Mouse (Mus musculus) v-Abl transformed pro-B cells (cell line): ENCODE results near the gene Mta3.
"Not testable (repeated sequence)": the region's sequence is repeated elsewhere in the genome, so short reads cannot be mapped to it uniquely, and the experiment has no call there.

Experiments used
- in situ Hi-C, 2 experiments: fragments of 400-800 bp; cut with MboI; formaldehyde crosslinking; loops; one replicate each; pipeline ENCODE4 v1.15.1; 2025; ENCODE audit not compliant: unreplicated experiment in 2 of 2

Gene Mta3

DNA sequence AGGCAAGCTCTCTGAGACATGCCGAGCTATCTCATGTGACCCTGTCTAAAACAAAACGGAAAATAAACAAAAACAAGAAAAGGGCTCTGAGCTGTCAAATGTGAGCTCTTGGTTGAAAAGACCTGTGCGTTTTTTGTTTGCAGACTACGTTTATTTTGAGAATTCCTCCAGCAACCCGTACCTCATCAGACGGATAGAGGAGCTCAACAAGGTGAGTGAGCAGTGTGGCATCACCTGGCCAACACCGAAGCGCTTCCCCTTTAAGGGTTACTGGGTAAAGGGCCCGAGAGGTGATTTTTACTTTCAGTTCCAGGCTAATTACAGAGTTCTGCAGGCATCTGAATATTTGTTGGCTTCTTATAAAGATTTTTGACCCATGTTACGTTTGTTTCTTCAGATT lies 2.3 kb downstream of the Mta3 start:
- in situ Hi-C loops, result no loop called here

DNA sequence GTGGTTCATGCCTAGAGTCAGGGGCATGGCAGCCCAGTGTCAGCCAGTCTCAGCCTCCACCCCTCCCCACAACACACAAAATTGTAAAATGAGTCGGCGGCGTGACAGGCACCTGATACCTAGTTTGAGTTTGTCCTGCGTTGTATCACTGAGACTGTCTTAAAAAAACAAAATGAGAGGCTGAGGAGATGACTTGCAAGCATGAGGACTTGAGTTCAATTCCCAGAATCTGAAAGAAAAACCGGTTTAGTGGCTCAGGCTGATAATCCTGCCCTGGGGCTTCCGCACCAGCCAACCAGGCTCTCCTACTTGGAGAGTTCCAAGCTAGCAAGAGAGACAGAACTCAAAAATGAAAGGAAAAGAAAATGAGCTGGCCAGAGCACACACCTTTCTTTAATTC lies 2.9 kb downstream of the Mta3 start:
- in situ Hi-C loops, result no loop called here

DNA sequence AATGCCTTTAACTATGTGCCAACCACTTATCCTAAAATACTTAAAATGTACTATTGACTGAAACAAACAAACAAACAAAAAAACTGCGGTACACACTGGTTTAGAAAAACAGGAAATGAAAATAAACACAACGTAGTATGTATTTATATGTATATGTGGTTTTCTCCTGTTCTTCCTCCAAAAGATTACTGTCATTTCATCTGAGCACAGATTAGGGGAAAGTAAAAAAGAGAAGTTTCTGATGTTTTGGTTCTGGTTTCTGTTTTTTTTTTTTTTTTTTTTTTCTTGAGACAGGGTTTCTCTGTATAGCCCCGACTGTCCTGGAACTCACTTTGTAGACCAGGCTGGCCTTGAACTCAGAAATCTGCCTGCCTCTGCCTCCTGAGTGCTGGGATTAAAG lies 3.6 kb downstream of the Mta3 start:
- in situ Hi-C loops, result not testable (repeated sequence)

DNA sequence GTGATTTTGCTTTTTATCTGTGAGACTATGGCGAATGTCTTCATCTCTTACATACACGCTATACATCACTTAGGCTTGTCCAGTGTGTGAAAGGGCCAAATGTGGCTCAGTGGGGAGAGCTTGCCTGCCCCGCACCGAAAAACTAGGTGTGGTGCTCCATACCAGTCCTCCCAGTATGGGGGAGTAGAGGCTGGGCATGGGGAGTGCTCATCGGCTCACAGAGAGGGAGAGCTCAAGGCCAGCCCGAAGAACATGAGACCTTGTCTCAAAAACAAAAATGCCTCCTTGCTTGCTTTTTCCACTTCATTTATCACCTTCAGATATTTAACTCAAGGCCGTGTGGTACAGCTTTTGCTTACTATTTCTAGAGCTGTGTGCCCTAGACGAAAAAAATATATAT lies 4.7 kb downstream of the Mta3 start:
- in situ Hi-C loops, result no loop called here

DNA sequence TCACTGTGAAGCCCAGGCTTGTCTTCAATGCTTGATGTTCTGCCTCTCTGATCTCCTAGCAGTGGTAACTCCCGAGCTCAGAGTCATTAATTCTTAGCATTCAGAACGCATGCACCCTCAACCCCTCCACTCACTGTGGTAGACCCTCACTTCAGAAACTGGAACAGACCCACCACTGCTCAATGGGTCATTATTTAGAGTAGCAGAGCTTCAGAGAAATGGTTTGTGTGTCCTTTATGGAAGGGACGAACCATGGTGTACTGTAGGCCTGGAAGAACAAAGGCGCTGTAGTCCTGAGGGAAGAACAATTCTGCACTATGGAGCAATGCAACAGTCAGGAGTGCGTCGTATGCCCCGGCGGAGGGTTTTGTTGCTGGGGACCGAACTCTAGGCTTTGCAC lies 6.4 kb downstream of the Mta3 start:
- in situ Hi-C loops, result no loop called here

DNA sequence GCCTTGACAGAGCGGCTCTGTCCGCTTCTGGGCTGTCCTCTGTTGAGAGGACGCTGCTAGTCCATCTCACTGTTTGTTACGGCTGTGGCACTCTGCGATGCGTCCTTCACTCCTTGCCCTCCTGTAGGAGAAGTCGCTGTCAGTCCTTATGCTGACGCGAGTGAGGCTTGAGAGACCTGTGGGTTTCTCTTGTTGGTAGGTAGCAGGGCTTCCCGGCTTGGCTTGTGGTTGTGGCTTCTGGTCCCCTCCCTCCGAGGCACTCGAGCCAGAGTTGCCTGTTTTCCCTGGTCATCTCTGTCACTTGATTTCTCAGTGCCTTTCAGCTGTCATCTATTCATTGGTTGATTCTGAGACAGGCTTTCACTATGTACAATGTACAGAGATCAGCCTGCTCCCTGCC lies 14.5 kb downstream of the Mta3 start:
- in situ Hi-C loops, result no loop called here

DNA sequence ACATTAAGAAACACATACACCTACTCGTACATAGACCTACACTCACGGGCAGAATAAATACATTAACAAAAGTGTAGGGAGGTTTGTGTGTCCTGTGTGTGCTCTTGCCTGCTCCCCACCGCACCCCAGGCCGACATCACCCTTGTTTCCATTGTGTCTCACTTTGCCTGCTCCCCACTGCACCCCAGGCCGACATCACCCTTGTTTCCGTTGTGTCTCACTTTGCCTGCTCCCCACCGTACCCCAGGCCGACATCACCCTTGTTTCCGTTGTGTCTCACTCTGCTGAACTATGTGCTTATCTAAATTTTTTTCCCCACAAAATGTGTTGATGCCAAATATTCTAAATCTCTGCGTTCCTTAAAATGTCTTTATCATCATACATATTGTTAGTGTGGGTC lies 15.2 kb downstream of the Mta3 start:
- in situ Hi-C loops, result no loop called here

DNA sequence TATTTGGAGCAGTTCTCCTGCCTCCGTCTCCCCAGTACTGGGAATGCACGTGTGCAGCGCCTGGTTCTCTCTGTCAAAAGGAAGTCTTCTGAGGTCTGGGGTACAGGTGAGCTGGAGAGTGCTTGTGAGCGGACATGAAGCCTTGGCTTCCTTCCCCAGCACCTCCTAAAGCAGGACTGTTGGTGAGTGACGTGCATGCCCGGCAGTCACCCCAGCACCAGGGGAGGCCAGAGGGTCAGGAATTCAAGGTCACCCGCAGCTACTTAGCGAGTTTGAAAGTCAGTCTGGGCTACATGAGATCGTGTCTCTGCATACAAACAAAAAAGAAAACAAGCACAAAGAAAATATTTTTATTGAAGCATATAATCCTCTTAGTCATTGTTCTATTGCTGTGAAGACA lies 17.1 kb downstream of the Mta3 start:
- in situ Hi-C loops, result no loop called here

DNA sequence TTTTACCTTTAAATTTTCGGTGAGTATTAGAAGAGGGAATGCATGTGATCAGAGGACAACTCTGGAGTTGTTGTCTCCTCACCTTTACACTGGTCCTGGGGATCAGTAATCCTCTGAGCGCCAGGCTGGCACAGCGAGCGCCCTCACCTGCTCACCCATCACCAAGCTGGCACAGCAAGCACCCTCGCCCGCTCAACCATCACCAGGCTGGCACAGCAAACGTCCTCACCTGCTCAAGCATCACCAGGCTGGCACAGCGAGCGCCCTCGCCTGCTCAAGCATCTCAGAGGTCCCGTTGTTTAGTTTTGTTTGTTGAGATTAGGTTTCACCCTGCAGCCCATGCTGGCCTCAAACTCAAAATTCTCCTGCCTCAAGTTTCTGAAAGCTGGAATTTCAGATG lies 20.5 kb downstream of the Mta3 start:
- in situ Hi-C loops, result loop anchor here in 1 of 2 experiments (25.0 kb wide), 1 partner anchor 689 kb away; no protein-coding TSS in a partner anchor

DNA sequence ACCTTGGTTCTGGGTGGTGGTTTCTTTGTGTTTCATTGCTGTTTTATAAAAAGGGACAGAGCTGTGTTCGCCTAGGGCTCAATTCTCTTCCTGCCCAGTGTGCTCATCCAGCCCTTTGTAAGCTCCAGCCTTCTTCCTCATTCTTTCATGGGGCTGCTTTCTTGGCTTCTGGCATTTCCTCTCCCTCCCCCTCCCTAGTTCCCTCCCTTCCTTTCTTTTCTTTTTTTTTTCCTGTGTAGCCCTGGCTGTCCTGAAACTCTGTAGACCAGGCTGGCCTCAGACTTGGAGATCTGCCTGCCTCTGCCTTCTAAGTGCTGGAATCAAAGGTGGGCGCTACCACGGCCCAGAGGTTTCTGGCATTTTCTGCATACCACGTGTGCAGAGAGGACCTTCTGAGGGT lies 21.7 kb downstream of the Mta3 start:
- in situ Hi-C loops, result loop anchor here in 1 of 2 experiments (25.0 kb wide), 1 partner anchor 690 kb away; no protein-coding TSS in a partner anchor

DNA sequence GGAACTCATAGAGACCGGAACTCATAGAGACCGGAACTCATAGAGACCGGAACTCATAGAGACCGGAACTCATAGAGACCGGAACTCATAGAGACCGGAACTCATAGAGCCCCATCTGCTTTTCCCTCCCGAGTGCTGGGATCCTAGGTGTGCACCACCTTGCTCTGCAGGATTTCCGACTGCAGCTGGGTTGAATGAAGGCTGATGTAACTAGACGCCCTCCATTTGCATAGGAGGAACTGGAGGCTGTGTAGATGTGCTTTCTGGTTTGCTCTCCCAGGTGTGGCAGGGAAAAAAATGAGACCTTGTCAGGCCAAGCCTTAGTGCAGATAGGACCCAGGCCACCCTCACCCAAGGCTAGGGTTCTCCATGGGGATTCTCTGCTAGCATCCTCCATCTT lies 23.1 kb downstream of the Mta3 start:
- in situ Hi-C loops, result loop anchor here in 1 of 2 experiments (25.0 kb wide), 1 partner anchor 692 kb away; no protein-coding TSS in a partner anchor

DNA sequence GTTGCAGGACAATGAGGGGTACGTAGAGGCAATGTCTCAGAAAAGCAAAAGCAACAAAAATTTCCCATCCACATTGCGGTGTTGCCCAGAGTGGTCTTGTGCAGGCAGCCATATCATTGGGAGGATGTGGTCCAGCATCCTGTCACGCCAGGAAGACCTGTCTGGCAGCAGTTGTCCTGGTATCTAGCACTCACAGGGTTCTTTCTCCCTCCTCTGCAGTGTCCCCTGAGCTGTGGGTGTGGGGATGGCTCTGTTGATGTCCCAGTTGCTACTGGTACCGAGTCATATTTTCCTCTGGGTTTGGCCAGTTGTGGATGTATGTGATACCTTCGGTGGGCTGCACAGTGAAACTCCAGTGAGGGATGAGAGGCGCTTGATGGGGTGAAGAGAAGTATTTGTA lies 24.2 kb downstream of the Mta3 start:
- in situ Hi-C loops, result loop anchor here (5.0 to 25.0 kb wide), 7 partner anchors 83 to 703 kb away; partner anchors contain the start of gene Cox7a2l (in 1 of the 2)

DNA sequence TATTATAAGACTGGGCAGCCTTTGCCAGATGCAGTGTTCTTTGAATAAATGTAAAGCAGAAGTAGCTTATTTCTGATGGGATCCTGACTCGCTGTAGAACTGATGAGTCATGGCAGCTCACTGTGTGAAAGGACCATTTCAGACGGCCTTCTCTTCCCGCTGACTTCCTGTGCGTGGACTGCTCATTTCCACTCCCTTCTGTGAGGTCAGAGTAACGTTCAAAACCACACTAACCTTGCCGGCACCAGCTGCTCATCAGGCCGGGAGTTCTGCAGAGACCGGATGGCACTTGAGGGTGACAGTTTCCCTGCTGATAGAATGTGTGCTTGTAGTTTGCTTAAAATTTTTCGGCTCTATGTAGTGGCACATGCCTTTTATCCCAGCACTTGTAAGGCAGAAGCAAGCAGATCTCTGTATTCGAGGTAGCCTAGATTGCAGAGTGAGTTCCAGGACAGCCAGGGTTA lies 26.2 kb downstream of the Mta3 start:
- in situ Hi-C loops, result loop anchor here (5.0 to 25.0 kb wide), 7 partner anchors 85 to 705 kb away; partner anchors contain the start of gene Cox7a2l (in 1 of the 2)

DNA sequence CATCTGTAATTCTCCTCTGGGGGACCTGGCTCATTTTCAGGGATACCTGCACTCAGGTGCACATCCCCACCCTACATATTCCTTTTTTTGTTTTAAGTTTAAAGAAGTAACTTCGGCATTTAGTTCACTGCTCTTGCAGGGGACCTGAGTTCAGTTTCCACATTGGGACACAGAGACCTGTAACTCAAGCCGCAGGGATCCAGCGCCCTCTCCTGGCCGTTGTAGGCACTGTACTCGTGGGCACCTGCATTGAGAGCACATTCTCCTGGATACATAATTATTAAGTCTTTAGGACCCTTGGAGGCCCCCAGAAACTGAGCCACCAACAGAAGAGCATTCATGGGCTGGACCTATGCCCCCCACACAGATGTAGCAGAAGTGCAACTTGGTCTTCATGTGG lies 26.8 kb downstream of the Mta3 start:
- in situ Hi-C loops, result loop anchor here (5.0 to 25.0 kb wide), 7 partner anchors 86 to 706 kb away; partner anchors contain the start of gene Cox7a2l (in 1 of the 2)

DNA sequence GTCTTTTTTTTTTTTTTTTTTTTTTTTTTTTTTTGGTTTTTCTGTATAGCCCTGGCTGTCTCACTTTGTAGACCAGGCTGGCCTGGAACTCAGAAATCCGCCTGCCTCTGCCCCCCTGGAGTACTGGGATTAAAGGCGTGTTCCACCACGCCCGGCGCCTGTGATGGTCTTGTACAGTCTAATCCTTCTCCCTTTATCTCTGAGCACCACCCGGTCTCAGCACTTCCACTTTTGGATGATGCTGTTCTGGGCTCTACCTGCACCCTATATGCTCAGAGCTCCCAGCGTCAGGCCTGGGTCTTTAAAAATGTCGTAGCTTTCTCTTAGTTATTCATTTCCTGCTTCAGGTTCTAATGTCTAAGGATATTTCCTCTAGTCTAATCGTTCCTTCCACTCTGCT lies 30.7 kb downstream of the Mta3 start:
- in situ Hi-C loops, result loop anchor here in 1 of 2 experiments (10.0 to 25.0 kb wide), 2 partner anchors 222 to 699 kb away; partner anchors contain the start of gene Cox7a2l

DNA sequence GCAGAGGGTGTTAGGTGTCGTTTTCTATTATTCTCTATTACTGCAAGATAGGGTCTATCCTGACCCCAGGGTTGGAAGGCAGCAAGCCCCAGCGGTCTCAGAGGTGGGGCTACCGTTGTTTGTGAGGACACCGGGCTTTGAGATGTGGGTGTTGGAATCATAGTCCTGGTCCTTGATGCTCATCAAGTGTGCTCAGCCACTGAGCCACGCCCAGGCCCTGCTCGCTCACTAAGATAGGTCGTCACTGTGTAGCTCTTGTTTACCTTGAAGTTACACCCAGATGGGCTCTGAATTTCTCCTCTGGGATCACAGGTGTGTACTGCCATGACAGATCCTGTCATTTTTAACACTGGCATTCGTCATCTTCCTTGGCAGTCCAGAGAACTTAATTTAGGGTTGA lies 31.8 kb downstream of the Mta3 start:
- in situ Hi-C loops, result loop anchor here in 1 of 2 experiments (10.0 to 25.0 kb wide), 2 partner anchors 223 to 700 kb away; partner anchors contain the start of gene Cox7a2l

DNA sequence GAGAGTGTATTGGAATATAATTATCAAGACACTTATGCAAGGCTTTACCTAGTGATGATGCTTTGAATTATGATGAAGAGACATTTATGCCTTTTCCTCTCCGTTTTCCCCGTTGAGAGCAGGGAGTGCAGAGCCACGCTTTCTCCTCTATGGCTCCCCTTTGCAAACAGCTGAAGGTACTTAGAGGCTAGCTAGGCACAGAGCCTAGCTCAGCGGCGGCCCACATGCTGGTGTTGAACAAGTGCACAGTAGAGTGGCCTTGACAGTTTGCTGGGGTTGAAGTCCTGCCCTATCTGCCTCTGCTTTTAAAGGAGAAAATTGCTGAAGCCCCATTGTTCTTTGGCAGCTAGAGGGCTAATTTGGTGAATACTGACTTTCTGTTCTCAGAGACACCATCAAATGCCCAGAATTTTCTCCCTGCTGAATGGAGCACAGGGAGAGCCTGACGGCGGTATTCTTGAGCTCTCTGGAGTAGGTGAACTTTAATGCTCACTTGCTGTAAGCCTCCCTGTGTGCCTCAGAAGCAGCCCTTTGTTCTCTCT lies 34.2 kb downstream of the Mta3 start:
- in situ Hi-C loops, result loop anchor here in 1 of 2 experiments (25.0 kb wide), 1 partner anchor 703 kb away; no protein-coding TSS in a partner anchor

DNA sequence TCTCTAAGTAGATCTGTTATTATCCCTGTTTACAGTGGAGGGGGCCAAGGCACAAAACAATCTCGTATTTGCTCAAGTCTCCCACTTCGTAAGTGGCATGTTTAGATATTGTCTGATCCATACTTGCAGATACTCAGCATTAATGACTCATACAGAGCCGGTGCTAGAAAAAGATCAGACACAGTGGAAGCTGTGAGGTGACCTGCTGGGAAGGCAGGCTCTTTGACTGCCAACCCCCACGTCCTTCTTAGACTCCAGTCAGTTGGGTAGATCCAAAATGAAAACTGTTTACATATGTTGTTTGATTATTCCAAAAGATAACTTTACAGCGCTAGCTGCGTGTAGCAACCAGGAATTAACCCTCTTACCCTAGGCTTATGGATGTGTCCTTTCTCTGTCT lies 35.3 kb downstream of the Mta3 start:
- in situ Hi-C loops, result loop anchor here in 1 of 2 experiments (25.0 kb wide), 1 partner anchor 704 kb away; no protein-coding TSS in a partner anchor

DNA sequence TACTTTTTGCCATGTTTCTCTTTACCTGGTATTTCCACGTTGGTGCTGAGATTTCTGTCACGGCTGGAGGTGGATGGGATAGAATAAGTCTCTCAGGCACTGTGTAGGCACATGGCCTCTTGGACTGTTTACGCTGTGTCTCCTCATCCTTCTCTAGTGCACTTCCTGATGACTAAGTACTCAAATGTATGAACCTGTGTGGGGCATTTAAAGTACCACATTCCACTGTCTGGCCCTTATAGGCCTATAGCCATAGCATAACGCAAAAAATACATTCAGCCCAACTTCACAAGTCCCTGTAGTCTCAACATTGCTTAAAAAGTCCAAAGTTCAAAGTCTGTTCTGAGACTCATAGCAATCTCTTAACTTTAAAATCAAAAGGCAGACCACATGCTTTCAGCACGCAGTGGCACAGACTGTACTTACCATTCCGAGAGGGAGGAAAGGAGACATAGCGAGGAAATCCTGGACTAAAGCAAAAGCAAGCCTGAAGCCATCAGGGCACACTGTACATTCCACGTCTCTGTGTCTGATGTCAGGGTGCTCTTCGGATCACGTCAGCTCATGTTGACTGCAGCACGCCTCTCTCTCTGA lies 38.4 kb downstream of the Mta3 start:
- in situ Hi-C loops, result loop anchor here in 1 of 2 experiments (25.0 kb wide), 1 partner anchor 707 kb away; no protein-coding TSS in a partner anchor

DNA sequence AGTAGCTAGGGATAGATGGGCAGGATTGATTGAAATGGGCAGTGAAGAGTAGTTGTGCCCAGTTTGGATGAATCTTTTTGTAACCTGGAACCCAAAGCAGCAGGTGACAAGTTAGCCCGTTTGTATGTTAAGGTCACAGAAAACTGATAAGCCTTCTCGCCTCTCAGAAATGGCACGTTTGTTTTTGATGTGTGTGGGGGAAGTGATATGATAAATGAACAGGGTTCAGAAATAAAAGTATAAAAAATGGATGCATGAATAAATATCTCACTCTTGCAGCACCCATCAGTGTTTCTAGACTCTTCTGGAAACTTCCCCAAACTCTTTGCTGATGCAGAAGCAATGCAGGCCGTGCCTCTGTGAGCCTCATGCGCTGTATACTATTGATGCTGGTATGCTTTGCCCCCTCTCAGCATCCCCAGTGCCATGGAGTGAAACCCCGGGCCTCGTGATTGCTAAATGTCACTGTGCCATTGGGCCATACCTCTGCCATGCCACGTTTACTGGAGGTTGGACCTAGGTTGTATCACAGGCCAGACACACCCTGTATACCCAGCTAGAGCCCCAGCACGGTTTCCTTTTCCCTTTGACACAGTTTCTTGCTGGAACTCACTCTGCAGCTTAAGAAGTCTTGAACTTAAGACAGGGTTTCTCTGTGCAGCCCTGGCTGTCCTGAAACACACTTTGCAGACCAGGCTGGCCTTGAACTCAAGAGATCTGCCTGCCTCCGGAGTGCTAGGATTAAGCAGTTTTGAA lies 41.6 kb downstream of the Mta3 start:
- in situ Hi-C loops, result loop anchor here in 1 of 2 experiments (25.0 kb wide), 1 partner anchor 710 kb away; no protein-coding TSS in a partner anchor
